Mouse (Mus musculus): Measurements from ENCODE around the gene Dst.
"Not testable (repeated sequence)": the region's sequence is repeated elsewhere in the genome, so short reads cannot be mapped to it uniquely, and the experiment has no call there.

Dst gene

DNA sequence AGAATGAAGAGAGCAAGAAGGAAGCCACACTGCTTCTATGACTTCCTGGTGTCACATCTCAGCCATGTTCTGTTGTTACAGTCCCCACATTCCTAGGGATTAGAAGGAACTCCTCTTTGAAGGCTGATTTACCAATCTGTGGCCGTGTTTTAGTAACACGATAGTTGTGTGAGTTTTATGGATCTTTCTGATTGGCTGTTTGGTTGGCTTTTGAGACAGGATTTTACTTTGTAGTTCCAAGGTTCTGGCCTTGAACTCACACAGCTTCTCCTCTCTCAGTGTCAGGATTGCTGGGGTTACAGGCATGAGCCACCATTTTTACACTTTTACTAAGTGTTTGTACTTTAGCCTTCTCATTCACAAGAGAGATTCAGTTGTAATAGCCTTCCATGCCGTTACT lies 155.9 kb downstream of the Dst start:
- no peak for DNase-seq (ENCODE audit: low spot score)

GRCm38 (mm10) chr1:34065551-34066048 lies 157.6 kb downstream of the Dst start:
- no peak for DNase-seq (ENCODE audit: low spot score)

DNA sequence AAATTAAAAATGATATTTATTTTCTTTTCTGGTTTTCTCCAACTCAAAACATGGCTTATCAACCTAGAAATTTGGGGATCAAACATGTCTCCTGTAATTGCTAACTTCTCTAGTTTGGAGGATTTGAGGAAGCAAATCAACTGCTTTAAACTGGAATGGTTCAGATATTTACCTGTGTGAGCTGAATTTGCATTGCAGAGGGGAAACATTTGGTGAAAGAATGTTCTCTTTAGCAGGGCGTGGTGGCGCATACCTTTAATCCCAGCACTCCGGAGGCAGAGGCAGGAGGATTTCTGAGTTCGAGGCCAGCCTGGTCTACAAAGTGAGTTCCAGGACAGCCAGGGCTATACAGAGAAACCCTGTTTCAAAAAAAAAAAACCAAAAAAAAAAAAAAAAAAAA lies 158.4 kb downstream of the Dst start:
- DNase-seq (ENCODE audit: low spot score): not testable (repeated sequence)

- no peak for DNase-seq (ENCODE audit: low spot score)
These were observed 160.3 kb downstream of the Dst start for GRCm38 (mm10) chr1:34068341-34068740.

GRCm38 (mm10) chr1:34069514-34070290 lies 161.7 kb downstream of the Dst start:
- no peak for DNase-seq (ENCODE audit: low spot score)

- DNase-seq (ENCODE audit: low spot score): no peak
These were observed 162.4 kb downstream of the Dst start for GRCm38 (mm10) chr1:34070474-34070873.

DNA sequence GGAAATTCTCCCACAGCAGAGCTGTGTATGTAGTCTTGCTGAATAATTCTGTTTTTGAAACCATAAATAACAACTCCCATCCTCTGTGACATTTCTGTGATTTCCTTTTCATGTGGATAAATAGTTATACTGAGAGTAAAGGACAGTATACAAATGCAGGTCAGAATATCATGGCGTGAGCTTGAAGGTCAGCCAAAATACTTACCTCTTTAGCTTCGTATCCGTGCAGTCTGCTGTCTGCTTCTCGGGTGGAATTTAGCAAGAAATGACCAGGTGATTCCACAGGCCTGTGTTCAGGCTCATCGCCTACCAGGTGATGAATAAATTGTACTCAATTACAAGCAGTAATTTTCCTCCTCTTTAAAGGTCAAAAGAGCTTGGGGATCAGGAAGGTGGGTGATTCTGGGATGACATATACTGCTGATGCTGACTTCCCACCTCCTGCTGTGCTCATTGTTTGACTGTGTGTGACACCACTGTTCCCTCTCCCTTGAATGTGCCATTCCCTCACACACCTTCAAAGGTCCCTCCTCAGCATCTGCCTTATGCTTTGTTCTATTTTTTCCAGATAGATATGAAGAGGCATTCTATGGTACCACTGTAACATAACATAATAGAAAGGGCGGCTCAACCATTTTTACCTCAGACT lies 163.1 kb downstream of the Dst start:
- no peak for DNase-seq (ENCODE audit: low spot score)

DNA sequence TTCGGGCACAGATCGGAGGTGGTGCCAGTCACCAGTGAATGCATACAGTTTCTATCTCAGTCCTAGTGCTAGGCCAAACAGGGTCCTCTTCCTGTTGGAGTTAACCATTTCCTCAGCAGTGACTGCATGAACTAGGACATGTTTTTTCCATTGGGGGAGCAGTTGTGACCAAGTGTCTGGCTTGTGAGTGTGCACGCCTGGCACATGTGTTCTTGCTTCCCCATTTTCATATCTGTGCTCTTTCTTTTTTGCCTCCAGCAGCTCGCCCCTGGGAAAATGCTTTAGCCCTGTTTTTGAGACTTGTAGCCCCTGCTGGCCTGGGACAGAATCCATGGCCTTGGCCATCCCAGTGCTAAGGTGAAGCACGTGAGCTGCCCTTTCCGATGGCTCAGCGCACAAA lies 164.2 kb downstream of the Dst start:
- DNase-seq (ENCODE audit: low spot score): no peak

DNA sequence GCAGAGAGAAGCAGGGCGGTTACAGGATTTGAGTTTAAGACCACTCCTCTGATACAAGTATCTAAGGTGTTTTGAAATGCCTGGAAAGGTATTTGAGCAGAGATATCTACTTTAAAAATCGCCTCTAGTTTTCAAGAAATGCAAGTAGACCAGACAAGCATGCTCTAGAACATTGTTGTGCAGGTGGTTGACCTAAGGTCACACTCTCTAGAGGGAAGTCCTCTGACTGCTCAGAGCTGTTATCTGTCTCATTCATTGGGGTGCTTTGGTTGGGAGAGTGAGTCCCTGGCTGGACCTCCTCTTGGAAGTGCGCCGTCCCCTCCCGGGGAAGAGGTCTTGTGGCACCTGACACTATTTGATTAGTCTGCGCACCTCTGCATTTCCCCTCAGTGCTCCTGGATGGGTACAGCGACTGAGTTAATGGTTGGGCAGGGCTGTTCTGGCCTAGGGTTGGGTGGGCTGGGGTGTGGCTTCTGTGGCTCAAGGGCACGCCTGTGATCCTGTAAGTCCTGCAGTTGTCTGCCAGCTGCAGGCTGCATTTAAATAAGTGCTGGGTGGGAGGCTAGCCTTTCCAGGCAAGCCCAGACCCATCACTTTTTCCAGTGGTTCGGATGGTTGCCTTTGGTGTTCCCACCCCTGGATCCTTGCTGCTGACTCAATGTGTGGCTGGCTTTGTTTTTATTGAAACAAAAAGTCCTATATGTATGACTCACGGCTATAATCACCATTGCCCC lies 165.6 kb downstream of the Dst start:
- DNase-seq (ENCODE audit: low spot score): no peak

- no peak for DNase-seq (ENCODE audit: low spot score)
These were observed 166.5 kb downstream of the Dst start for GRCm38 (mm10) chr1:34074245-34075187.

GRCm38 (mm10) chr1:34076701-34077421 lies 168.8 kb downstream of the Dst start:
- no peak for DNase-seq (ENCODE audit: low spot score)

- no peak for DNase-seq (ENCODE audit: low spot score)
These were observed 169.4 kb downstream of the Dst start for GRCm38 (mm10) chr1:34077422-34077790.

- no peak for DNase-seq (ENCODE audit: low spot score)
These were observed 169.9 kb downstream of the Dst start for GRCm38 (mm10) chr1:34077941-34078340.

DNA sequence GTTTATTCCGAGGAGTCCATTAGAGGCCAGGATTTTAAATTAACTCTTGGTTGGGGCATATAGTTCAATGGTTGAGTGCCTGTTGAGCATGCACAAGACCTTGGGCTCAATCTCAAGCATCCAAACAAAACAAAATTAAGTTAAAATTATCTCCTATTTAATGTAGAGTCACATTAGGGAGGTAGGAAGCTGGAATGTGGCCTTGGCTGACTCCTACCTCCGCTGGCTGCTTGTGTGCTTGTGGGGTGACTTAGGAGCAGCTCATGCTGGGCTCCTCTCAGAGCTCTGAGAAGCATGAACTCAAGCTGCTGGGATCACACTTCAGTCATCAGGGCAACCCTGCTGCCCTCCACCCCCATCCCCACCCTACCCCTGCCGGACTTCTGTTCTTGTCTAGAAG lies 181.0 kb downstream of the Dst start:
- DNase-seq (ENCODE audit: low spot score): no peak

DNA sequence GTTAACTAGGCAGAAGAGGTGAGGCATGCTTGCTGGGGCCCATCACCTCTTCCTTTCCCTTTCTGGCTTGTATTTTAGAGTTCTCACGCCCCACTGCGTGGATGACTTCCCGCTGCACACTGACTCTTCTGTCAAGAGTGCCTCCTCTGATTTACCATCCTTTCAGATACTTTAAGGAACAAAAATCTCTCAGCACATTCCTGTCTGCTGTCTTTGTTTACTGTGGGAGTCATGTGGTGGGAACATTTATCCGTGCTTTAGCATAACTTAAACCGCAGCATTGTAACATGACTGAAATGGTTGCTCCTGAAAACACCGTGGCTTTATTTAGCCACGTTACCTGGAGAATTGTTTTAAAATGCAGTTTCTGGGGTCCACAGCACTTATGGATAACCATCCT lies 182.7 kb downstream of the Dst start:
- DNase-seq (ENCODE audit: low spot score): no peak

- DNase-seq (ENCODE audit: low spot score): no peak
These were observed 185.6 kb downstream of the Dst start for GRCm38 (mm10) chr1:34093652-34094051.

DNA sequence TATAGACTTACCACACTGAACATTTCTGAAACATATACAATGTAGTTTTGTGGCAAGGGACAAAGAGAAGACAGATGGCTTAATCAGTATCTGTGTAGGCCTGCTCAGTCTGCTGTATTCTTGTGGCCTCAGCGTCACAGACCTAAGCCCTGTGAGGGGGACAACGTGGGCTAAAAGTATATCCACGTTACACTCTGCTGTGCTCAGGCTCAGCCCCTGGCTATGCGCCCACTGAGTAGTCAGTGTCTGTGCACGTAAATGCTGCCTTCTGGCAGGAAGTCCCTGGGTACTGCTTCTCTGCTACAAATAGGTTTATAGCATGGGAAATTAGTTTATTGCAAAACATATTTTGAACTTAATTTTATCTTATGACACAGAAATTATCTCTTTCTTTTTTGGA lies 186.3 kb downstream of the Dst start:
- no peak for DNase-seq (ENCODE audit: low spot score)

GRCm38 (mm10) chr1:34095173-34095572 lies 187.1 kb downstream of the Dst start:
- DNase-seq (ENCODE audit: low spot score): no peak

DNA sequence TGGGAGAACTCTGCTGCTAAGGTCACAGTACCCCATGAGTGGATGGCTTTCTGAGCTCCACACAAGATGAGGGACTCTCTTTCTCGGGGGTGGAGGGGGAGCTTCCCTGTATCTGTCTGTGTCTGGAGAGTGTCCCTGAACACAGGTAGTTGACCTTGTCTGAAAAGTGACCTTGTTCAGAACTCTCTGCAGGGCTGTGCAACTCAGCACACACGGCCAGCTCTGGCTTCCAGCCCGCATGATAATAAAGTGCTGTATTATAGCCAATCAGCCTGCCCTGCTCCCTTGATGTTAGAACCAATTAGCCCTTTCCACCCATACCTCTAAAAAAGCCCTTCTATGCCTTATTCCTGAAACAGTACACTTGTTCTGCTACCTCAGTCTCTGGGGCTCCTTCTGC lies 188.9 kb downstream of the Dst start:
- no peak for DNase-seq (ENCODE audit: low spot score)

GRCm38 (mm10) chr1:34097640-34098039 lies 189.6 kb downstream of the Dst start:
- no peak for DNase-seq (ENCODE audit: low spot score)

GRCm38 (mm10) chr1:34099439-34099838 lies 191.4 kb downstream of the Dst start:
- no peak for DNase-seq (ENCODE audit: low spot score)
